Mouse (Mus musculus): ENCODE results near the gene Gm7030. TPM values are rescaled to one million over a fixed set of nuclear protein-coding genes. Genes with fewer than 3 reads are reported as not detected.
"Not testable (repeated sequence)": the region's sequence is repeated elsewhere in the genome, so short reads cannot be mapped to it uniquely, and the experiment has no call there.

Gene Gm7030
- polyA plus RNA-seq, 1 experiment from 2014 or later, result not detected

GRCm38 (mm10) chr17:36091933-36092332 lies 37.3 kb downstream of the Gm7030 start:
- no CpG with 5 or more reads among the region's 2 CpGs for WGBS

GRCm38 (mm10) chr17:36085976-36086375 lies 43.2 kb downstream of the Gm7030 start:
- H3K9me3 ChIP-seq; H3K4me3 ChIP-seq; H3K27ac ChIP-seq; H3K36me3 ChIP-seq; ATAC-seq (ENCODE audit: low FRiP score); H3K9ac ChIP-seq; H3K4me2 ChIP-seq: not testable (repeated sequence)
- peaks cover 12% of the 10 kb centered on the region for H3K4me1 ChIP-seq (replicated peaks)
- H3K27me3 ChIP-seq, result peaks cover 32% of the 10 kb centered on the region
- WGBS, result 80% methylated on average over 1 of the region's 1 CpGs

More at GRCm38 (mm10) chr17:36091933-36092332, 37.3 kb downstream of the Gm7030 start:
- H3K27ac ChIP-seq; H3K9ac ChIP-seq; H3K9me3 ChIP-seq; ATAC-seq (ENCODE audit: low FRiP score); H3K36me3 ChIP-seq; H3K4me2 ChIP-seq; H3K4me1 ChIP-seq (replicated peaks); H3K27me3 ChIP-seq; H3K4me3 ChIP-seq: not testable (repeated sequence)

- Histone ChIP-seq H3K4me2 (peak overlapping the region; percentile 94), H3K27me3 (peaks cover 32% of the 10 kb centered on the region), H3K9me3 (no peaks in the 10 kb centered on the region), H3K4me3 (peak overlapping the region; percentile 54), H3K36me3 (no peaks in the 10 kb centered on the region), H3K27ac (no peak overlapping the region), H3K4me1 (replicated peaks) (peaks cover 12% of the 10 kb centered on the region), H3K9ac (peak overlapping the region; percentile 74)
- ATAC-seq (ENCODE audit: low FRiP score), result peak; percentile 72
- WGBS, result under 1% methylated on average over 41 of the region's 42 CpGs
Measured at GRCm38 (mm10) chr17:36083870-36084451, 45.3 kb downstream of the Gm7030 start.

GRCm38 (mm10) chr17:36083266-36083869 lies 45.9 kb downstream of the Gm7030 start:
- Histone ChIP-seq H3K9ac (peak overlapping the region; percentile 74), H3K4me3 (peak overlapping the region; percentile 54), H3K36me3 (no peaks in the 10 kb centered on the region), H3K27me3 (peaks cover 32% of the 10 kb centered on the region), H3K4me2 (peak overlapping the region; percentile 94), H3K9me3 (no peaks in the 10 kb centered on the region), H3K4me1 (replicated peaks) (peaks cover 12% of the 10 kb centered on the region), H3K27ac (no peak overlapping the region)
- WGBS, result under 1% methylated on average over 46 of the region's 46 CpGs
- peak; percentile 77 for ATAC-seq (ENCODE audit: low FRiP score)

GRCm38 (mm10) chr17:36082519-36083232 lies 46.5 kb downstream of the Gm7030 start:
- not testable (repeated sequence) for H3K9me3 ChIP-seq; ATAC-seq (ENCODE audit: low FRiP score); H3K36me3 ChIP-seq; H3K27ac ChIP-seq
- peak overlapping the region; percentile 74; the same call in 1 of the 2 replicates for H3K9ac ChIP-seq
- peaks cover 12% of the 10 kb centered on the region for H3K4me1 ChIP-seq (replicated peaks)
- H3K4me3 ChIP-seq, result peak overlapping the region; percentile 54
- H3K27me3 ChIP-seq, result peaks cover 32% of the 10 kb centered on the region
- H3K4me2 ChIP-seq, result peak overlapping the region; percentile 94
- WGBS, result 27% methylated on average over 6 of the region's 6 CpGs

GRCm38 (mm10) chr17:36081901-36082300 lies 47.3 kb downstream of the Gm7030 start:
- not testable (repeated sequence) for ATAC-seq (ENCODE audit: low FRiP score)

GRCm38 (mm10) chr17:36060829-36061228 lies 68.4 kb downstream of the Gm7030 start:
- Histone ChIP-seq H3K4me2 (no peak overlapping the region), H3K36me3 (no peaks in the 10 kb centered on the region), H3K9ac (no peak overlapping the region), H3K27ac (no peak overlapping the region), H3K4me3 (no peak overlapping the region), H3K4me1 (replicated peaks) (no peaks in the 10 kb centered on the region), H3K27me3 (0 out of 2 replicates have a peak, but pooled peaks cover 2% of the 10 kb centered on the region), H3K9me3 (no peaks in the 10 kb centered on the region)
- ATAC-seq (ENCODE audit: low FRiP score), result no peak
- WGBS, result 29% methylated on average over 2 of the region's 2 CpGs

More at GRCm38 (mm10) chr17:36081901-36082300, 47.3 kb downstream of the Gm7030 start:
- peaks cover 12% of the 10 kb centered on the region for H3K4me1 ChIP-seq (replicated peaks)
- H3K36me3 ChIP-seq, H3K9me3 ChIP-seq, H3K4me2 ChIP-seq, H3K9ac ChIP-seq, H3K4me3 ChIP-seq, H3K27ac ChIP-seq: not testable (repeated sequence)
- peaks cover 32% of the 10 kb centered on the region for H3K27me3 ChIP-seq

Other genes starting within 250 kb of the Gm7030 start
- gene Dhx16, start 249.6 kb downstream of the Gm7030 start, polyA plus RNA-seq (2015; fragmentation: Nextera tagmentation; extraction: Ambion mirVana), result 28.6 and 35.3 TPM in 2 replicates
- gene 2310061I04Rik, start 232.0 kb downstream of the Gm7030 start, polyA plus RNA-seq (2015; fragmentation: Nextera tagmentation; extraction: Ambion mirVana), result 45.8 and 48.7 TPM in 2 replicates
- gene Atat1, start 219.3 kb downstream of the Gm7030 start, polyA plus RNA-seq (2015; fragmentation: Nextera tagmentation; extraction: Ambion mirVana), result 434 and 438 TPM in 2 replicates
- gene Mrps18b, start 213.0 kb downstream of the Gm7030 start, polyA plus RNA-seq (2015; fragmentation: Nextera tagmentation; extraction: Ambion mirVana), result 46.8 and 54.7 TPM in 2 replicates
- gene Ppp1r10, start 213.0 kb downstream of the Gm7030 start, polyA plus RNA-seq (2015; fragmentation: Nextera tagmentation; extraction: Ambion mirVana), result 46.0 and 47.2 TPM in 2 replicates
- gene Abcf1, start 159.7 kb downstream of the Gm7030 start, polyA plus RNA-seq (2015; fragmentation: Nextera tagmentation; extraction: Ambion mirVana), result 96.6 and 103 TPM in 2 replicates
- gene Gnl1, start 149.6 kb downstream of the Gm7030 start, polyA plus RNA-seq (2015; fragmentation: Nextera tagmentation; extraction: Ambion mirVana), result 53.6 and 53.7 TPM in 2 replicates
- gene Prr3, start 149.2 kb downstream of the Gm7030 start, polyA plus RNA-seq (2015; fragmentation: Nextera tagmentation; extraction: Ambion mirVana), result 72.8 and 73.5 TPM in 2 replicates
- 8.8 and 9.5 TPM in 2 replicates for gene H2-T24, start 108.9 kb downstream of the Gm7030 start, polyA plus RNA-seq (2015; fragmentation: Nextera tagmentation; extraction: Ambion mirVana)
- gene H2-T23, start 96.6 kb downstream of the Gm7030 start, polyA plus RNA-seq (2015; fragmentation: Nextera tagmentation; extraction: Ambion mirVana), result 3.2 and 3.3 TPM in 2 replicates
- gene H2-T22, start 86.7 kb downstream of the Gm7030 start, polyA plus RNA-seq (2015; fragmentation: Nextera tagmentation; extraction: Ambion mirVana), result 6.7 and 7.0 TPM in 2 replicates
- not detected in 2 replicates for gene Gm6034, start 86.5 kb downstream of the Gm7030 start, polyA plus RNA-seq (2015; fragmentation: Nextera tagmentation; extraction: Ambion mirVana)
- not detected in 2 replicates for gene Gm11127, start 71.1 kb downstream of the Gm7030 start, polyA plus RNA-seq (2015; fragmentation: Nextera tagmentation; extraction: Ambion mirVana)
- not detected in 2 replicates for gene Gm19684, start 7.7 kb downstream of the Gm7030 start, polyA plus RNA-seq (2015; fragmentation: Nextera tagmentation; extraction: Ambion mirVana)
- gene Gm8909, start 39.1 kb upstream of the Gm7030 start, polyA plus RNA-seq (2015; fragmentation: Nextera tagmentation; extraction: Ambion mirVana), result not detected in 2 replicates
- gene H2-T3, start 60.9 kb upstream of the Gm7030 start, polyA plus RNA-seq (2015; fragmentation: Nextera tagmentation; extraction: Ambion mirVana), result not detected in 2 replicates
- gene Rpp21, start 128.6 kb upstream of the Gm7030 start, polyA plus RNA-seq (2015; fragmentation: Nextera tagmentation; extraction: Ambion mirVana), result 104 and 122 TPM in 2 replicates
- 28.3 and 29.7 TPM in 2 replicates for gene Trim39, start 142.8 kb upstream of the Gm7030 start, polyA plus RNA-seq (2015; fragmentation: Nextera tagmentation; extraction: Ambion mirVana)
- gene H2-M10.2, start 157.1 kb upstream of the Gm7030 start, polyA plus RNA-seq (2015; fragmentation: Nextera tagmentation; extraction: Ambion mirVana), result 0.16 TPM in 1 of 2 replicates, not detected in the other
- gene H2-M10.1, start 196.7 kb upstream of the Gm7030 start, polyA plus RNA-seq (2015; fragmentation: Nextera tagmentation; extraction: Ambion mirVana), result not detected in 2 replicates
- gene H2-M10.3, start 239.0 kb upstream of the Gm7030 start, polyA plus RNA-seq (2015; fragmentation: Nextera tagmentation; extraction: Ambion mirVana), result not detected in 2 replicates